Comparison of ENCODE assay signal across 8 mouse cellular contexts in genomic region chr6:83349274-83349958, GRCm38 (mm10). TPM values are rescaled to one million over a fixed set of nuclear protein-coding genes. Genes with fewer than 3 reads are reported as not detected.
DNase-seq lines count a peak whose midpoint lies in the region; ATAC-seq and TF ChIP-seq lines count a peak whose summit lies in the region.

No protein-coding gene starts in this region.

- WGBS in embryonic facial prominence, embryonic 13.5 days: under 1% methylated on average over 52 of the region's 53 CpGs
- WGBS in heart, adult 2 months: under 1% methylated on average over 53 of the region's 53 CpGs
- WGBS in limb, embryonic 12.5 days: under 1% methylated on average over 53 of the region's 53 CpGs
- WGBS in midbrain, embryonic 14.5 days: under 1% methylated on average over 53 of the region's 53 CpGs

- H3K4me2 ChIP-seq in embryonic facial prominence, embryonic 13.5 days: peak overlapping the region; percentile 85
- peak overlapping the region; percentile 88 for H3K4me2 ChIP-seq in limb, embryonic 12.5 days
- peak overlapping the region; percentile 81 for H3K4me2 ChIP-seq in midbrain, embryonic 14.5 days (ENCODE audit: low read length)

- peaks cover 18% of the 10 kb centered on the region for H3K4me1 ChIP-seq in embryonic facial prominence, embryonic 13.5 days
- H3K4me1 ChIP-seq in heart, adult 2 months (ENCODE audit: control insufficient read depth, insufficient read depth, low read length): peaks cover 3% of the 10 kb centered on the region
- H3K4me1 ChIP-seq in limb, embryonic 12.5 days (replicated peaks): peaks cover 14% of the 10 kb centered on the region
- H3K4me1 ChIP-seq in midbrain, embryonic 14.5 days (ENCODE audit: control insufficient read depth, insufficient read depth, low read length): peaks cover 9% of the 10 kb centered on the region; the same call in 1 of the 2 replicates

- 0 out of 2 replicates have a peak, but pooled peaks have one; percentile 38 for TF ChIP-seq EP300 in heart, adult 2 months (IDR thresholded peaks at IDR 0.05; ENCODE audit: insufficient read depth, low read depth, low read length)

- peak; percentile 58; the same call in 1 of the 2 replicates for TF ChIP-seq POLR2A in heart, adult 2 months (IDR thresholded peaks at IDR 0.05; ENCODE audit: insufficient read depth, low read depth, low read length)

- no peaks in the 10 kb centered on the region for H3K79me2 ChIP-seq in heart, adult 2 months (replicated peaks; ENCODE audit: control insufficient read depth, insufficient read depth, low read length)

- H3K27me3 ChIP-seq in embryonic facial prominence, embryonic 13.5 days: no peaks in the 10 kb centered on the region
- no peaks in the 10 kb centered on the region for H3K27me3 ChIP-seq in heart, adult 2 months (ENCODE audit: control insufficient read depth, insufficient read depth, low read length)
- no peaks in the 10 kb centered on the region for H3K27me3 ChIP-seq in limb, embryonic 12.5 days
- H3K27me3 ChIP-seq in midbrain, embryonic 14.5 days (ENCODE audit: control insufficient read depth, insufficient read depth, low read length): no peaks in the 10 kb centered on the region

- H3K36me3 ChIP-seq in embryonic facial prominence, embryonic 13.5 days: peaks cover 26% of the 10 kb centered on the region
- H3K36me3 ChIP-seq in heart, adult 2 months (ENCODE audit: control insufficient read depth, insufficient read depth, low read length): no peaks in the 10 kb centered on the region
- H3K36me3 ChIP-seq in limb, embryonic 12.5 days: peaks cover 32% of the 10 kb centered on the region
- peaks cover 8% of the 10 kb centered on the region for H3K36me3 ChIP-seq in midbrain, embryonic 14.5 days (ENCODE audit: control insufficient read depth, insufficient read depth, low read length)

- intact Hi-C loops in heart, adult 2 months (cut with DNase I): loop anchor here (1.0 to 5.0 kb wide), 4 partner anchors 23 to 352 kb away; partner anchors contain the start of genes Dguok, Mob1a and Stambp

- H3K9me3 ChIP-seq in embryonic facial prominence, embryonic 13.5 days: no peaks in the 10 kb centered on the region
- H3K9me3 ChIP-seq in limb, embryonic 12.5 days: no peaks in the 10 kb centered on the region
- H3K9me3 ChIP-seq in midbrain, embryonic 14.5 days (ENCODE audit: control insufficient read depth, low read length): no peaks in the 10 kb centered on the region

- H3K9ac ChIP-seq in embryonic facial prominence, embryonic 13.5 days: peak overlapping the region; percentile 93
- H3K9ac ChIP-seq in heart, adult 2 months (ENCODE audit: low read depth, low read length): peak overlapping the region; percentile 96
- peak overlapping the region; percentile 90 for H3K9ac ChIP-seq in limb, embryonic 12.5 days (replicated peaks)
- H3K9ac ChIP-seq in midbrain, embryonic 14.5 days (replicated peaks; ENCODE audit: low read length): peak overlapping the region; percentile 91

- 0 out of 2 replicates have a peak overlapping the region, but pooled peaks have one; percentile 22 for H3K27ac ChIP-seq in embryonic facial prominence, embryonic 13.5 days
- peak overlapping the region; percentile 89 for H3K27ac ChIP-seq in heart, adult 2 months
- H3K27ac ChIP-seq in limb, embryonic 12.5 days: peak overlapping the region; percentile 67; the same call in 1 of the 2 replicates
- peak overlapping the region; percentile 61 for H3K27ac ChIP-seq in midbrain, embryonic 14.5 days (replicated peaks; ENCODE audit: low read depth, low read length)

- peak; percentile 79 for DNase-seq in 3T3-L1 (ENCODE audit: low read depth, low spot score)
- peak; percentile 86 to 96 for DNase-seq in adrenal gland, postnatal 4 days (ENCODE audit: low spot score in 2 of 2)
- DNase-seq in heart, adult 2 months: peak; percentile 91 to 96
- DNase-seq in kidney, adult 8-10 months: peak; percentile 83 to 91
- peak; percentile 91 for DNase-seq in midbrain, embryonic 14.5 days
- DNase-seq in spleen, adult 12 weeks (ENCODE audit: low spot score): peak; percentile 95

- TF ChIP-seq CTCF in heart, adult 2 months (IDR thresholded peaks at IDR 0.05): peak; percentile 98; the same call in 1 of the 2 replicates

- peak overlapping the region; percentile 88 for H3K4me3 ChIP-seq in embryonic facial prominence, embryonic 13.5 days
- peak overlapping the region; percentile 94 for H3K4me3 ChIP-seq in heart, adult 2 months
- peak overlapping the region; percentile 89 for H3K4me3 ChIP-seq in limb, embryonic 12.5 days (replicated peaks)
- peak overlapping the region; percentile 72 for H3K4me3 ChIP-seq in midbrain, embryonic 14.5 days (replicated peaks; ENCODE audit: low read depth, low read length)

- ATAC-seq in embryonic facial prominence, embryonic 13.5 days (ENCODE audit: insufficient number of reproducible peaks, insufficient read depth, low FRiP score, low TSS enrichment, low read depth): peak; percentile 83
- ATAC-seq in limb, embryonic 12.5 days (ENCODE audit: insufficient number of reproducible peaks, insufficient read depth, low FRiP score, low TSS enrichment, low read depth): peak; percentile 92
- ATAC-seq in midbrain, embryonic 14.5 days (ENCODE audit: low FRiP score, low TSS enrichment): peak; percentile 95

RNA-seq across cellular contexts. Expression of gene Bola3, which starts 0.5 kb away (rescaled TPM):
- total RNA-seq in adrenal gland, postnatal 4 days (2021): 100 to 1,000 TPM; 130 to 162 TPM
- polyA plus RNA-seq in embryonic facial prominence, embryonic 13.5 days (2015; fragmentation: Nextera tagmentation; extraction: Ambion mirVana): 115 and 121 TPM in 2 replicates
- total RNA-seq in heart, adult 2 months (2021): 100 to 1,000 TPM; 396 to 406 TPM
- 91.1 and 159 TPM in 2 replicates for polyA plus RNA-seq in heart, adult 2 months (2012; rRNA removed)
- 140 TPM in 2 replicates for polyA plus RNA-seq in limb, embryonic 12.5 days (2016; fragmentation: Nextera tagmentation; extraction: Ambion mirVana)
- polyA plus RNA-seq in midbrain, embryonic 14.5 days (2014; fragmentation: Nextera tagmentation; extraction: Ambion mirVana): 54.5 and 61.1 TPM in 2 replicates

RNA-seq across cellular contexts. Expression of gene Mob1a, which starts 23.6 kb away (rescaled TPM):
- 10 to 100 TPM; 75.9 to 78.2 TPM for total RNA-seq in adrenal gland, postnatal 4 days (2021)
- 60.1 and 65.1 TPM in 2 replicates for polyA plus RNA-seq in embryonic facial prominence, embryonic 13.5 days (2015; fragmentation: Nextera tagmentation; extraction: Ambion mirVana)
- total RNA-seq in heart, adult 2 months (2021): 10 to 100 TPM; 22.3 to 22.6 TPM
- 12.4 and 22.7 TPM in 2 replicates for polyA plus RNA-seq in heart, adult 2 months (2012; rRNA removed)
- 65.4 and 68.7 TPM in 2 replicates for polyA plus RNA-seq in limb, embryonic 12.5 days (2016; fragmentation: Nextera tagmentation; extraction: Ambion mirVana)
- polyA plus RNA-seq in midbrain, embryonic 14.5 days (2014; fragmentation: Nextera tagmentation; extraction: Ambion mirVana): 14.7 and 32.5 TPM in 2 replicates

RNA-seq across cellular contexts. Expression of gene Mthfd2, which starts 23.7 kb away (rescaled TPM):
- total RNA-seq in adrenal gland, postnatal 4 days (2021): 10 to 100 TPM; 18.2 to 23.8 TPM
- polyA plus RNA-seq in embryonic facial prominence, embryonic 13.5 days (2015; fragmentation: Nextera tagmentation; extraction: Ambion mirVana): 36.3 and 37.0 TPM in 2 replicates
- total RNA-seq in heart, adult 2 months (2021): 1 to 10 TPM; 2.8 TPM
- 1.7 and 2.5 TPM in 2 replicates for polyA plus RNA-seq in heart, adult 2 months (2012; rRNA removed)
- polyA plus RNA-seq in limb, embryonic 12.5 days (2016; fragmentation: Nextera tagmentation; extraction: Ambion mirVana): 43.2 and 47.1 TPM in 2 replicates
- 27.0 and 31.3 TPM in 2 replicates for polyA plus RNA-seq in midbrain, embryonic 14.5 days (2014; fragmentation: Nextera tagmentation; extraction: Ambion mirVana)

Comparison
In these comparisons a context has a peak if more than half of its experiments do, and no peak if none do; other contexts are left out.
1. Peak in every context shown above with its lines: DNase-seq, ATAC-seq, H3K4me3 ChIP-seq and H3K27ac ChIP-seq.
2. H3K27ac ChIP-seq: peak in every context shown above with its lines; median percentile 89 in heart, adult 2 months; 67 in limb, embryonic 12.5 days; 61 in midbrain, embryonic 14.5 days; 22 in embryonic facial prominence, embryonic 13.5 days.